Mouse (Mus musculus) intestine, postnatal 0 days (tissue): Measurements from ENCODE around the gene Dctn3. TPM values are rescaled to one million over a fixed set of nuclear protein-coding genes. Genes with fewer than 3 reads are reported as not detected.
A peak's percentile ranks its signal among the peaks of the same experiment; 100 is the strongest.

Source experiments
- ATAC-seq: fragments of 200-750 bp; cut with Nextera tagmentation; 2 replicates; pipeline ENCODE4 v1.8.0; 2017; ENCODE audit warnings: mild to moderate bottlenecking, moderate TSS enrichment, moderate library complexity
- H3K27ac ChIP-seq: fragments of 300-500 bp; sonication (generic); 2 replicates; pipeline ENCODE4 v1.5.1; 2014; ENCODE audit warnings: mild to moderate bottlenecking, low read depth, low read length, moderate library complexity
- H3K27me3 ChIP-seq: fragments of 300-500 bp; sonication (generic); replicated peaks from 2 replicates; pipeline ENCODE4 v1.6.1; 2014; ENCODE audit warnings: low read length, mixed read lengths; ENCODE audit not compliant: control insufficient read depth, insufficient read depth
- H3K36me3 ChIP-seq: fragments of 300-500 bp; sonication (generic); 2 replicates; pipeline ENCODE4 v1.6.1; 2014; ENCODE audit warnings: mild to moderate bottlenecking, moderate library complexity; ENCODE audit not compliant: control insufficient read depth, insufficient read depth
- H3K4me1 ChIP-seq: fragments of 300-500 bp; sonication (generic); replicated peaks from 2 replicates; pipeline ENCODE4 v1.6.1; 2014; ENCODE audit warnings: antibody characterized with exemption, low read length, mixed read lengths; ENCODE audit not compliant: control insufficient read depth, insufficient read depth
- H3K4me2 ChIP-seq: fragments of 300-500 bp; sonication (generic); replicated peaks from 2 replicates; pipeline ENCODE4 v1.6.1; 2014; ENCODE audit warnings: low read depth, mild to moderate bottlenecking, moderate library complexity
- H3K4me3 ChIP-seq: fragments of 300-500 bp; sonication (generic); 2 replicates; pipeline ENCODE4 v1.5.1; 2014; ENCODE audit warnings: low read depth, low read length
- H3K9ac ChIP-seq: fragments of 300-500 bp; sonication (generic); 2 replicates; pipeline ENCODE4 v1.6.1; 2014; ENCODE audit warnings: mild to moderate bottlenecking, low read depth, low read length
- H3K9me3 ChIP-seq: fragments of 300-500 bp; sonication (generic); 2 replicates; pipeline ENCODE4 v1.6.1; 2016; ENCODE audit warnings: mixed run types; ENCODE audit not compliant: control insufficient read depth
- CTCF ChIP-seq: sonication (generic); IDR thresholded peaks from 2 replicates; pipeline ENCODE4 v1.5.1; 2016; ENCODE audit warnings: low read depth, mild to moderate bottlenecking, control low read depth, antibody characterized with exemption, moderate library complexity
- WGBS: fragments of 180-500 bp; shearing (Covaris S2); extraction: QIAGEN DNeasy Blood & Tissue Kit; methylation state at CpG from one replicate; pipeline ENCODE4 v1.1.7; 2014; 5-methylcytosine and 5-hydroxymethylcytosine counted together
- polyA plus RNA-seq: library from polyadenylated mRNA; unstranded; fragments of >200 nt; fragmentation: Nextera tagmentation; extraction: Ambion mirVana; gene quantifications from 2 replicates; pipeline ENCODE4 v1.2.1, GENCODE M21; 2015

Dctn3 gene
- polyA plus RNA-seq, 1 experiment from 2014 or later, result 144 TPM

DNA sequence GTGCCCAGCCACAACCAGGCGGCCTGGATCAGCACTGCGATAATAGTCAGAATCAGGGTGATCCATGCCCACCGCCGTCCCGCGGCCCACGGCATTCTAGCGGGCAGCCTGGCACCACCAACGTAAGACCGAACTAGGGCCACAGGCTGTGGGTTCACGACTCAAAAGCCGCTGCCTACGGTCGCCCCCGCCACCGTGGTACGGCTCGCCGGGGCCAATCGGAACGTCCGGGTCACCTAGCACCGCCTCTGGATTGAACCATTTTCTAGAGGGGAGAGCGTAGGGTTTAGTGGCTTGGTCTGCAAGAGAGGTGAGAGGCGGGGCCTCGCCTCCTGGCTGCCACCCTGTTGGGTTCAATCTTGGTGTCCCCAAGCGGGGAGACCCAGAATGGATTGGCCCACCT is 18.2 kb upstream of the Dctn3 start:
- peak overlapping the region; percentile 96 for H3K4me2 ChIP-seq
- TF ChIP-seq CTCF, result peak; percentile 49; the same call in 1 of the 2 replicates
- H3K4me3 ChIP-seq, result peak overlapping the region; percentile 63
- no peaks in the 10 kb centered on the region for H3K27me3 ChIP-seq
- H3K4me1 ChIP-seq, result peaks cover 8% of the 10 kb centered on the region; the same call in 1 of the 2 replicates
- H3K36me3 ChIP-seq, result peaks cover 7% of the 10 kb centered on the region; the same call in 1 of the 2 replicates
- under 1% methylated on average over 27 of the region's 27 CpGs for WGBS
- peak; percentile 91 for ATAC-seq
- H3K27ac ChIP-seq, result peak overlapping the region; percentile 82
- 0 out of 2 replicates have a peak, but pooled peaks cover under 1% of the 10 kb centered on the region for H3K9me3 ChIP-seq
- H3K9ac ChIP-seq, result peak overlapping the region; percentile 57

- H3K27me3 ChIP-seq, result no peaks in the 10 kb centered on the region
- peak overlapping the region; percentile 63 for H3K4me3 ChIP-seq
- ATAC-seq, result peak; percentile 65
- under 1% methylated on average over 46 of the region's 48 CpGs for WGBS
- H3K4me1 ChIP-seq, result peaks cover 8% of the 10 kb centered on the region; the same call in 1 of the 2 replicates
- no peaks in the 10 kb centered on the region for H3K9me3 ChIP-seq
- peak; percentile 45 for TF ChIP-seq CTCF
- H3K9ac ChIP-seq, result peak overlapping the region; percentile 57
- H3K4me2 ChIP-seq, result peak overlapping the region; percentile 96
- peaks cover 7% of the 10 kb centered on the region; the same call in 1 of the 2 replicates for H3K36me3 ChIP-seq
- peak overlapping the region; percentile 82 for H3K27ac ChIP-seq
Observed at GRCm38 (mm10) chr4:41740380-41741157, 17.6 kb upstream of the Dctn3 start.

DNA sequence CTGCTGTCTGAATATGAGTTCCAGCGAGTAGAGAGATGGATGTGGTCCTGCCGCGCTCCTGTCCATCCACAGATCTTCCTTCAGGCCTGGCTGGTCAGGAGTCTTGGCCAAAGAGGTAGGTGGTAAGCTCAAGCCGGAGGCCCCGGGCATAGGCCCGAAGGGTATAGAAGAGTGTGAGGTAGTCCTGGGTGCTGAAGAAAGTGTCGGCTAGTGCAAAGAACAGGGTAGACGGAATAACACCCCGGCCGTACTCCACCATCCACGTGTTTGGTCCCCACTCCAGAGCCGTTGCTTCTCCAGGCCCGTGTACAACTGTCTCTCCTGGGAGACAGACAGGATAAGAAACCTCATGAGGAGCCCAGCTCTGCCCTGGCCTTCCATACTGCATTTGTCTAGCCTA is 16.3 kb upstream of the Dctn3 start:
- no peaks in the 10 kb centered on the region for H3K27me3 ChIP-seq
- H3K4me2 ChIP-seq, result peak overlapping the region; percentile 96; the same call in 1 of the 2 replicates
- peaks cover 8% of the 10 kb centered on the region; the same call in 1 of the 2 replicates for H3K4me1 ChIP-seq
- H3K27ac ChIP-seq, result no peak overlapping the region
- 0 out of 2 replicates have a peak overlapping the region, but pooled peaks have one; percentile 17 for H3K9ac ChIP-seq
- H3K36me3 ChIP-seq, result peaks cover 7% of the 10 kb centered on the region; the same call in 1 of the 2 replicates
- WGBS, result 97% methylated on average over 13 of the region's 13 CpGs
- H3K9me3 ChIP-seq, result no peaks in the 10 kb centered on the region
- no peak overlapping the region for H3K4me3 ChIP-seq
- TF ChIP-seq CTCF, result no peak
- no peak for ATAC-seq

DNA sequence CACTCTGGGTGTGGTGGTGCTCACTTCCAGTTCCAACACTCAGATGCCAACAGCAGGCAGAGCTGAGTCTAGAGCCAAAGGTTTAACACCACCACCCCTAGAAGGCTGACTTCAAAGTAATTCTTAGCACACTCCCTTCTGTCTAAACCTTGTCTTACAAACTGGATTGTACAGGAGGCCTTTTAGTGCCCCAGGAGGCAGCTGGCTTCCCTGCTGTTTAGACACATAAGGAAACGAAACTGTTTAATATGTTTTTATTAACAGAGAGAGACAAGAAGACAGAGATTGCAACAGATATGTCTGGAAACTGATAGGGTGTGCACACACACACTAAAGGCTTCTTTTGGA is 15.3 kb upstream of the Dctn3 start:
- H3K4me2 ChIP-seq, result 0 out of 2 replicates have a peak overlapping the region, but pooled peaks have one; percentile 9
- H3K9ac ChIP-seq, result no peak overlapping the region
- peaks cover 8% of the 10 kb centered on the region; the same call in 1 of the 2 replicates for H3K4me1 ChIP-seq
- peaks cover 7% of the 10 kb centered on the region; the same call in 1 of the 2 replicates for H3K36me3 ChIP-seq
- TF ChIP-seq CTCF, result no peak
- H3K9me3 ChIP-seq, result no peaks in the 10 kb centered on the region
- no peak overlapping the region for H3K4me3 ChIP-seq
- peak; percentile 56 for ATAC-seq
- peak overlapping the region; percentile 35; the same call in 1 of the 2 replicates for H3K27ac ChIP-seq
- 0 out of 2 replicates have a peak, but pooled peaks cover 2% of the 10 kb centered on the region for H3K27me3 ChIP-seq
- 35% methylated on average over 1 of the region's 1 CpGs for WGBS

DNA sequence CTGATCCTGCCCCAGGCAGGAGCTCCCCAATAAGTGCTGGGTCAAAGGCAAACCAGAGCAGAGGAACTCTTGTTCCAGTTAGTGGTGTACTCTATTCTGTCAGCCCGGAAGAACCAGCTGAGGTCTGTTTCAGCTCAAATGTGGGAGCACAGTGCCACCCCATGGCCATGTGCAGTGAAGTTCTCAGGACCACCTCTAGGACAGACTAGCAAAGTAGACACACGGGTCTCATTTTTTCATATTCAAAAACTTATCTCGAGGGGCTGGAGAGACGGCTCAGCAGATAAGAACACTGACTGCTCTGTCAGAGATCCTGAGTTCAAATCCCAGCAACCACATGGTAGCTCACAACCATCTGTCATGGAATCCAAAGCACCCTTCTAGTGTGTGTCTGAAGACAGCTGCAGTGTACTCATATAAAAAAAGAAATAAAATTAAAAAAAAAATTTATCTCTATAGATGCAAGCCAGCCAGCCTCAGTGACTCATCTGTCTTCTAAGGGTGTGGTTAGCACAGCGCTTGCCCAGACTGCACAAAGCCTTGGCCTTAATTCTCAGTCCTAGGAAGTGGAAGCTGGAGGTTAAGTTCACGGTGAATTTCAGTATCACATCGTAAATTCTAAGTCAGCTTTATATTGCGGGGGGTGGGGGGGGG is 14.8 kb upstream of the Dctn3 start:
- Histone ChIP-seq H3K4me3 (no peak overlapping the region), H3K27me3 (peaks cover 3% of the 10 kb centered on the region; the same call in 1 of the 2 replicates), H3K4me1 (peaks cover 8% of the 10 kb centered on the region; the same call in 1 of the 2 replicates), H3K9me3 (no peaks in the 10 kb centered on the region), H3K36me3 (peaks cover 7% of the 10 kb centered on the region; the same call in 1 of the 2 replicates), H3K27ac (no peak overlapping the region; the same call in 1 of the 2 replicates), H3K4me2 (0 out of 2 replicates have a peak overlapping the region, but pooled peaks have one; percentile 9), H3K9ac (no peak overlapping the region)
- WGBS, result 19% methylated on average over 8 of the region's 8 CpGs
- peak; percentile 90 for TF ChIP-seq CTCF
- ATAC-seq, result peak; percentile 43
